Mouse (Mus musculus) cerebellum, adult (tissue): ENCODE results near the gene Arl5a.

ENCODE experiments used
- ATAC-seq: cut with Nextera tagmentation; 2 replicates; pipeline ENCODE4 v1.9.2; 2017; ENCODE audit warnings: mild to moderate bottlenecking, moderate library complexity, mixed read lengths; ENCODE audit not compliant: insufficient number of reproducible peaks, low FRiP score, low TSS enrichment

Gene Arl5a

DNA sequence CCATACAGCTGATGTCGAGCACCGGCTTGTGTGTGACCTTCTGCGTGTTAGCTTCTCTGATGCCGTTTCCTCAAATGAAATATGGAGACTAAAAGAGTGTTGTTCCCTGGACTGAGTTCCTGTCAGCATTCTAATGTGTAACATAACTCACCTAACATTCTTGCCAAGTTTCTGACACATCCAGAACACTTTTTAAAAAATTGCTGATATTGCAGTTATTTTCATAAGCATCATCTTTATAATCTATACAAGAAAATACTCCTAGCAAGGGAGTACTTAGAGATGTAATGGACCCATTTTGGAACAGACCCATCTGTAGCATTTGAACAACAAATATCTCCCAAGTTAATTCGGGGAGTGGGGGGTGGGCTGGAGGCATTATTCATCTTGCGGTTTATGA, 55.1 kb downstream of the Arl5a start:
- ATAC-seq, result no peak

- ATAC-seq, result no peak
Measured at GRCm38 (mm10) chr2:52367665-52368064, 57.0 kb downstream of the Arl5a start.

DNA sequence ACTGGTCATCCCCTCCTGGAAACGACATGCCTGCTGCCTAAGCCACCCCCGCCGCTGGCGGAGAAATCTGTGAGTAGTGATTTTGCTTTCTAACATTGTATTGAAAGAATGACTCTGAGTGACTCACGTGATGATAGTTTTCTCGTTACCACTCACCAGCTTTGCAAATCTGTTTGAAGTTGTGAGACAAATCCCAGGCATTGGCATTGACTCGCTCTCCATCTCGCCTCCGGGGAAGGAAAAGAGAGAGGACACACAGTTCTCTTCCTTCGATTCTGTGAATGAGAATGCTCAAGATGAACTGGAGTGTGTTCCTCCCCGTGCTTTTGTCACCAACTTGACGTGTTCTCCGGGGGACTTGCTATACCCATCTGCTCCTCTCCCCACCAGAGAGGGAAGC, 57.5 kb downstream of the Arl5a start:
- ATAC-seq, result no peak

DNA sequence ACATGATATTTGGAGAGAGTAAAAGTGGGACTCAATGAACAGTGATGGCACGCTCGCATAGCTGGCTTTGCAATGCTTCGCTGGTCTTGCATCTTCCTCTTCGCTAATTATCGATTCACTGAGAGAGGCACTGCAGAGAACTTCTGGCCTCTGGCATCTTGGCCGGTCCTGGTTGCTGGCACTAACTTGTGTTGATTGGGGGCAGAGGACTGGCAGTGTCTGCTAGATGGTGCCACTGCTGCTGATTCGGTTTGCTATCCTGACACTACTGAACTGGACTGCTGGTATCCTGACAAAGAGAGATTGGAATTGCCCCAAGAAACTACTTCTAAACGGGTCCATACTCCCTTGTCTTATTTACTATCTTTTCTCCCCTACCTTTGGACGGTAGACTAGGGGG, 63.6 kb downstream of the Arl5a start:
- no peak for ATAC-seq

- no peak for ATAC-seq
Measured at GRCm38 (mm10) chr2:52359722-52360121, 65.0 kb downstream of the Arl5a start.

DNA sequence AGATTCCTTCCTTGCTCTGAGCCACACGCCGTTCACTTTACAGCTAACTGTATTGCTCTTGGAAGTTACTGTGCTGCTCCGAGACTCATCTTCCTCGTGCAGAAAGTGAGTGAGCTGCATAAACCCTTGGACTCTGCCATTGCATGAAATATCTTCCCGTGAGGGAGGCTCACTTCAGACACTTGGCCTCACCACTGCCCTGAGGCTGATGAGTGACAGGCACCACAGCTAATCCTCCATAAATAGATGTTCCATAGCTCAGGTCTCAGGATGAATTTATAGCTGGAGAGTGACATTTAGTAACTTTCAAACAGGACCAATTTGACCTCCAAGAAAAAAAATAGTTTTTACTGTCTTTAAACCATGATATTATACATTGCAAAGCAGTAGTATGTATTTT, 66.5 kb downstream of the Arl5a start:
- no peak for ATAC-seq

GRCm38 (mm10) chr2:52351029-52351428, 73.7 kb downstream of the Arl5a start:
- no peak for ATAC-seq
